Mouse (Mus musculus): ENCODE results near the gene Miga2. TPM values are rescaled to one million over a fixed set of nuclear protein-coding genes. Genes with fewer than 3 reads are reported as not detected.

The Miga2 gene
- polyA plus RNA-seq, 1 experiment = 6.3 TPM

GRCm38 (mm10) chr2:30328791-30329190 lies 35.2 kb upstream of the Miga2 start:
- Histone ChIP-seq H3K27ac (ENCODE audit: control insufficient read depth, insufficient read depth, low read depth, low read length) (no peak overlapping the region), H3K4me1 (ENCODE audit: control insufficient read depth, insufficient read depth, low read length) (no peaks in the 10 kb centered on the region), H3K4me3 (ENCODE audit: control insufficient read depth, low read depth, low read length) (no peak overlapping the region), H3K27me3 (ENCODE audit: control insufficient read depth, insufficient read depth, low read length) (no peaks in the 10 kb centered on the region), H3K36me3 (ENCODE audit: control insufficient read depth, insufficient read depth, low read length) (peaks cover 9% of the 10 kb centered on the region)
- TF ChIP-seq POLR2A (IDR thresholded peaks at IDR 0.05; ENCODE audit: control insufficient read depth, low read depth, low read length) (no peak), CTCF (IDR thresholded peaks at IDR 0.05; ENCODE audit: control insufficient read depth, insufficient read depth, insufficient replicate concordance, low read depth, low read length) (no peak)

- H3K4me3 ChIP-seq (ENCODE audit: control insufficient read depth, low read depth, low read length) = no peak overlapping the region
- H3K4me1 ChIP-seq (ENCODE audit: control insufficient read depth, insufficient read depth, low read length) = no peaks in the 10 kb centered on the region
- no peak overlapping the region for H3K27ac ChIP-seq (ENCODE audit: control insufficient read depth, insufficient read depth, low read depth, low read length)
- H3K27me3 ChIP-seq (ENCODE audit: control insufficient read depth, insufficient read depth, low read length) = no peaks in the 10 kb centered on the region
- TF ChIP-seq CTCF (IDR thresholded peaks at IDR 0.05; ENCODE audit: control insufficient read depth, insufficient read depth, insufficient replicate concordance, low read depth, low read length) (no peak), POLR2A (IDR thresholded peaks at IDR 0.05; ENCODE audit: control insufficient read depth, low read depth, low read length) (no peak)
- peaks cover 10% of the 10 kb centered on the region for H3K36me3 ChIP-seq (ENCODE audit: control insufficient read depth, insufficient read depth, low read length)
These were observed 28.7 kb upstream of the Miga2 start for GRCm38 (mm10) chr2:30335324-30335723.

GRCm38 (mm10) chr2:30336174-30336915 lies 27.7 kb upstream of the Miga2 start:
- no peak for TF ChIP-seq POLR2A (IDR thresholded peaks at IDR 0.05; ENCODE audit: control insufficient read depth, low read depth, low read length)
- TF ChIP-seq CTCF (IDR thresholded peaks at IDR 0.05; ENCODE audit: control insufficient read depth, insufficient read depth, insufficient replicate concordance, low read depth, low read length) = no peak
- no peaks in the 10 kb centered on the region for H3K27me3 ChIP-seq (ENCODE audit: control insufficient read depth, insufficient read depth, low read length)
- peaks cover 9% of the 10 kb centered on the region for H3K36me3 ChIP-seq (ENCODE audit: control insufficient read depth, insufficient read depth, low read length)
- no peaks in the 10 kb centered on the region for H3K4me1 ChIP-seq (ENCODE audit: control insufficient read depth, insufficient read depth, low read length)
- H3K4me3 ChIP-seq (ENCODE audit: control insufficient read depth, low read depth, low read length) = no peak overlapping the region
- H3K27ac ChIP-seq (ENCODE audit: control insufficient read depth, insufficient read depth, low read depth, low read length) = no peak overlapping the region

- no peaks in the 10 kb centered on the region for H3K27me3 ChIP-seq (ENCODE audit: control insufficient read depth, insufficient read depth, low read length)
- no peak overlapping the region for H3K27ac ChIP-seq (ENCODE audit: control insufficient read depth, insufficient read depth, low read depth, low read length)
- no peaks in the 10 kb centered on the region for H3K4me1 ChIP-seq (ENCODE audit: control insufficient read depth, insufficient read depth, low read length)
- no peak overlapping the region for H3K4me3 ChIP-seq (ENCODE audit: control insufficient read depth, low read depth, low read length)
- TF ChIP-seq CTCF (IDR thresholded peaks at IDR 0.05; ENCODE audit: control insufficient read depth, insufficient read depth, insufficient replicate concordance, low read depth, low read length) = no peak
- no peak for TF ChIP-seq POLR2A (IDR thresholded peaks at IDR 0.05; ENCODE audit: control insufficient read depth, low read depth, low read length)
- H3K36me3 ChIP-seq (ENCODE audit: control insufficient read depth, insufficient read depth, low read length) = peaks cover 11% of the 10 kb centered on the region
These were observed 26.9 kb upstream of the Miga2 start for GRCm38 (mm10) chr2:30337179-30337578.

- Histone ChIP-seq H3K4me3 (ENCODE audit: control insufficient read depth, low read depth, low read length) (no peak overlapping the region), H3K27ac (ENCODE audit: control insufficient read depth, insufficient read depth, low read depth, low read length) (no peak overlapping the region)
These were observed 22.0 kb upstream of the Miga2 start for GRCm38 (mm10) chr2:30342061-30342460.

GRCm38 (mm10) chr2:30342544-30342943 lies 21.5 kb upstream of the Miga2 start:
- TF ChIP-seq CTCF (IDR thresholded peaks at IDR 0.05; ENCODE audit: control insufficient read depth, insufficient read depth, insufficient replicate concordance, low read depth, low read length) = no peak
- no peak for TF ChIP-seq POLR2A (IDR thresholded peaks at IDR 0.05; ENCODE audit: control insufficient read depth, low read depth, low read length)
- Histone ChIP-seq H3K36me3 (ENCODE audit: control insufficient read depth, insufficient read depth, low read length) (peaks cover 4% of the 10 kb centered on the region), H3K27me3 (ENCODE audit: control insufficient read depth, insufficient read depth, low read length) (no peaks in the 10 kb centered on the region), H3K27ac (ENCODE audit: control insufficient read depth, insufficient read depth, low read depth, low read length) (no peak overlapping the region), H3K4me3 (ENCODE audit: control insufficient read depth, low read depth, low read length) (no peak overlapping the region), H3K4me1 (ENCODE audit: control insufficient read depth, insufficient read depth, low read length) (no peaks in the 10 kb centered on the region)

More at GRCm38 (mm10) chr2:30342061-30342460, 22.0 kb upstream of the Miga2 start:
- no peaks in the 10 kb centered on the region for H3K4me1 ChIP-seq (ENCODE audit: control insufficient read depth, insufficient read depth, low read length)
- peaks cover 6% of the 10 kb centered on the region for H3K36me3 ChIP-seq (ENCODE audit: control insufficient read depth, insufficient read depth, low read length)
- no peaks in the 10 kb centered on the region for H3K27me3 ChIP-seq (ENCODE audit: control insufficient read depth, insufficient read depth, low read length)
- TF ChIP-seq POLR2A (IDR thresholded peaks at IDR 0.05; ENCODE audit: control insufficient read depth, low read depth, low read length) = no peak
- no peak for TF ChIP-seq CTCF (IDR thresholded peaks at IDR 0.05; ENCODE audit: control insufficient read depth, insufficient read depth, insufficient replicate concordance, low read depth, low read length)

GRCm38 (mm10) chr2:30343601-30344137 lies 20.4 kb upstream of the Miga2 start:
- TF ChIP-seq CTCF (IDR thresholded peaks at IDR 0.05; ENCODE audit: control insufficient read depth, insufficient read depth, insufficient replicate concordance, low read depth, low read length) (no peak), POLR2A (IDR thresholded peaks at IDR 0.05; ENCODE audit: control insufficient read depth, low read depth, low read length) (no peak)
- Histone ChIP-seq H3K27me3 (ENCODE audit: control insufficient read depth, insufficient read depth, low read length) (no peaks in the 10 kb centered on the region), H3K36me3 (ENCODE audit: control insufficient read depth, insufficient read depth, low read length) (peaks cover 4% of the 10 kb centered on the region), H3K4me3 (ENCODE audit: control insufficient read depth, low read depth, low read length) (no peak overlapping the region), H3K27ac (ENCODE audit: control insufficient read depth, insufficient read depth, low read depth, low read length) (no peak overlapping the region), H3K4me1 (ENCODE audit: control insufficient read depth, insufficient read depth, low read length) (no peaks in the 10 kb centered on the region)
